ENCODE assay signal across 8 mouse cellular contexts in the genomic region with DNA sequence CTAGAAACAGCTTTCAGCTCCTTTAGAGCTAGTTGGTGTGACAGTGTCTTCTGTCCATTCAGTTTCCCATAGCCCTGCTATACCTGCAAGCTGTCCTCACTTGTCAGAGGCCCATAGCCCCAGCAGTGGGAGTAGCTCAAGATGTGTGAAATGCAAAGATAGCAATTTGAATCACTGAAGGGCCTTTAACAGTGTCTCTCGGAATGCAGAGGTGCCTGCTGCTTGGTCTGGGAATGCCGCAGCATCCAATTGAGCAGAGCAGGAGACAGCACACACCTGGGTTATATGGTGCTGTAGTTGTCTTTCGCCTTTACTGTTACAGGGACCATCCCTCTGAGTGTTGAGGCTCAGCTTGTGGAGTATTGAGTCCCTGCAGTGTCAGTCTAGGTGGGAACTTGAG.
A peak's percentile ranks its signal among the peaks of the same experiment; 100 is the strongest.
DNase-seq lines count a peak whose midpoint lies in the region; ATAC-seq and TF ChIP-seq lines count a peak whose summit lies in the region.

No protein-coding gene starts in this region.

- no peaks in the 10 kb centered on the region for H3K9me3 ChIP-seq in heart, embryonic 11.5 days (replicated peaks; ENCODE audit: control insufficient read depth, low read length)
- no peaks in the 10 kb centered on the region for H3K9me3 ChIP-seq in lung, embryonic 15.5 days
- H3K9me3 ChIP-seq in hindbrain, postnatal 0 days (ENCODE audit: low read length) = no peaks in the 10 kb centered on the region
- H3K9me3 ChIP-seq in neural tube, embryonic 15.5 days (replicated peaks) = no peaks in the 10 kb centered on the region

- peak overlapping the region; percentile 59; the same call in 1 of the 2 replicates for H3K27ac ChIP-seq in heart, embryonic 11.5 days (ENCODE audit: low read depth, low read length)
- H3K27ac ChIP-seq in lung, embryonic 15.5 days = peak overlapping the region; percentile 52
- H3K27ac ChIP-seq in hindbrain, postnatal 0 days = peak overlapping the region; percentile 1; the same call in 1 of the 2 replicates
- peak overlapping the region; percentile 38 for H3K27ac ChIP-seq in neural tube, embryonic 15.5 days (replicated peaks)

- WGBS in heart, embryonic 11.5 days (ENCODE audit: insufficient replicate concordance) = 51% methylated on average over 3 of the region's 3 CpGs
- WGBS in lung, embryonic 15.5 days = 64% methylated on average over 3 of the region's 3 CpGs
- WGBS in hindbrain, postnatal 0 days = 55% methylated on average over 3 of the region's 3 CpGs
- WGBS in neural tube, embryonic 15.5 days = 41% methylated on average over 3 of the region's 3 CpGs

- no peak for ATAC-seq in heart, embryonic 11.5 days (replicated peaks; ENCODE audit: insufficient number of reproducible peaks, low FRiP score, low TSS enrichment)
- ATAC-seq in lung, embryonic 15.5 days (ENCODE audit: borderline replicate concordance, extremely low read depth, low FRiP score, low TSS enrichment) = no peak
- no peak for ATAC-seq in hindbrain, postnatal 0 days
- ATAC-seq in neural tube, embryonic 15.5 days (ENCODE audit: low FRiP score) = no peak
- ATAC-seq in erythroid progenitor cell, adult 5-6 weeks (replicated peaks; ENCODE audit: low FRiP score, poor library complexity, severe bottlenecking) = no peak

- no peak overlapping the region for H3K4me3 ChIP-seq in heart, embryonic 11.5 days (ENCODE audit: low read depth, low read length)
- H3K4me3 ChIP-seq in lung, embryonic 15.5 days = no peak overlapping the region
- no peak overlapping the region for H3K4me3 ChIP-seq in hindbrain, postnatal 0 days (ENCODE audit: low read length)
- no peak overlapping the region for H3K4me3 ChIP-seq in neural tube, embryonic 15.5 days (replicated peaks)

- peaks cover 19% of the 10 kb centered on the region for H3K4me1 ChIP-seq in heart, embryonic 11.5 days (ENCODE audit: control insufficient read depth, insufficient read depth, low read length)
- peaks cover 18% of the 10 kb centered on the region for H3K4me1 ChIP-seq in lung, embryonic 15.5 days
- no peaks in the 10 kb centered on the region for H3K4me1 ChIP-seq in hindbrain, postnatal 0 days (ENCODE audit: insufficient read depth, low read length)
- H3K4me1 ChIP-seq in neural tube, embryonic 15.5 days = peaks cover 30% of the 10 kb centered on the region

- DNase-seq in heart, postnatal 36 days = no peak
- no peak for DNase-seq in lung, postnatal 36 days
- DNase-seq in hindbrain, postnatal 0 days (ENCODE audit: low spot score) = no peak
- no peak for DNase-seq in spleen, adult 12 weeks (ENCODE audit: low spot score)

- no peak overlapping the region for H3K4me2 ChIP-seq in heart, embryonic 11.5 days
- no peak overlapping the region for H3K4me2 ChIP-seq in lung, embryonic 15.5 days
- no peak overlapping the region for H3K4me2 ChIP-seq in hindbrain, postnatal 0 days (ENCODE audit: low read depth, low read length)
- no peak overlapping the region for H3K4me2 ChIP-seq in neural tube, embryonic 15.5 days

- no peaks in the 10 kb centered on the region for H3K27me3 ChIP-seq in heart, embryonic 11.5 days (ENCODE audit: control insufficient read depth, insufficient read depth, low read length)
- no peaks in the 10 kb centered on the region for H3K27me3 ChIP-seq in lung, embryonic 15.5 days
- H3K27me3 ChIP-seq in hindbrain, postnatal 0 days (ENCODE audit: insufficient read depth, low read length) = no peaks in the 10 kb centered on the region
- no peaks in the 10 kb centered on the region for H3K27me3 ChIP-seq in neural tube, embryonic 15.5 days (replicated peaks)

- no peak overlapping the region for H3K9ac ChIP-seq in heart, embryonic 11.5 days (ENCODE audit: low read depth, low read length)
- no peak overlapping the region for H3K9ac ChIP-seq in lung, embryonic 15.5 days
- H3K9ac ChIP-seq in hindbrain, postnatal 0 days (replicated peaks; ENCODE audit: low read length) = no peak overlapping the region
- no peak overlapping the region for H3K9ac ChIP-seq in neural tube, embryonic 15.5 days (replicated peaks)

- peaks cover 16% of the 10 kb centered on the region for H3K36me3 ChIP-seq in heart, embryonic 11.5 days (ENCODE audit: control insufficient read depth, insufficient read depth, low read length)
- peaks cover 59% of the 10 kb centered on the region for H3K36me3 ChIP-seq in lung, embryonic 15.5 days
- 0 out of 2 replicates have a peak, but pooled peaks cover 2% of the 10 kb centered on the region for H3K36me3 ChIP-seq in hindbrain, postnatal 0 days (ENCODE audit: insufficient read depth, low read length)
- H3K36me3 ChIP-seq in neural tube, embryonic 15.5 days = peaks cover 14% of the 10 kb centered on the region

- intact Hi-C loops in heart, postnatal 36 days (cut with DNase I) = loop anchor here (1.0 to 5.0 kb wide), 2 partner anchors 14 to 41 kb away; no protein-coding TSS in a partner anchor

- no peak for TF ChIP-seq CTCF in hindbrain, postnatal 0 days (IDR thresholded peaks at IDR 0.05; ENCODE audit: low read depth)

Comparison
In these comparisons a context has a peak if more than half of its experiments do, and no peak if none do; other contexts are left out.
1. H3K27ac ChIP-seq: peak in every context shown above with its lines; median percentile 59 in heart, embryonic 11.5 days; 52 in lung, embryonic 15.5 days; 38 in neural tube, embryonic 15.5 days; 1 in hindbrain, postnatal 0 days.